Mouse (Mus musculus) intestine, postnatal 0 days (tissue): ENCODE data around the gene Cerk. TPM values are rescaled to one million over a fixed set of nuclear protein-coding genes. Genes with fewer than 3 reads are reported as not detected.
A peak's percentile ranks its signal among the peaks of the same experiment; 100 is the strongest.

Experiments used
- ATAC-seq: fragments of 200-750 bp; cut with Nextera tagmentation; 2 replicates; pipeline ENCODE4 v1.8.0; 2017; ENCODE audit warnings: mild to moderate bottlenecking, moderate TSS enrichment, moderate library complexity
- H3K27ac ChIP-seq: fragments of 300-500 bp; sonication (generic); 2 replicates; pipeline ENCODE4 v1.5.1; 2014; ENCODE audit warnings: mild to moderate bottlenecking, low read depth, low read length, moderate library complexity
- H3K27me3 ChIP-seq: fragments of 300-500 bp; sonication (generic); replicated peaks from 2 replicates; pipeline ENCODE4 v1.6.1; 2014; ENCODE audit warnings: low read length, mixed read lengths; ENCODE audit not compliant: control insufficient read depth, insufficient read depth
- H3K36me3 ChIP-seq: fragments of 300-500 bp; sonication (generic); 2 replicates; pipeline ENCODE4 v1.6.1; 2014; ENCODE audit warnings: mild to moderate bottlenecking, moderate library complexity; ENCODE audit not compliant: control insufficient read depth, insufficient read depth
- H3K4me1 ChIP-seq: fragments of 300-500 bp; sonication (generic); replicated peaks from 2 replicates; pipeline ENCODE4 v1.6.1; 2014; ENCODE audit warnings: antibody characterized with exemption, low read length, mixed read lengths; ENCODE audit not compliant: control insufficient read depth, insufficient read depth
- H3K4me2 ChIP-seq: fragments of 300-500 bp; sonication (generic); replicated peaks from 2 replicates; pipeline ENCODE4 v1.6.1; 2014; ENCODE audit warnings: low read depth, mild to moderate bottlenecking, moderate library complexity
- H3K4me3 ChIP-seq: fragments of 300-500 bp; sonication (generic); 2 replicates; pipeline ENCODE4 v1.5.1; 2014; ENCODE audit warnings: low read depth, low read length
- H3K9ac ChIP-seq: fragments of 300-500 bp; sonication (generic); 2 replicates; pipeline ENCODE4 v1.6.1; 2014; ENCODE audit warnings: mild to moderate bottlenecking, low read depth, low read length
- H3K9me3 ChIP-seq: fragments of 300-500 bp; sonication (generic); 2 replicates; pipeline ENCODE4 v1.6.1; 2016; ENCODE audit warnings: mixed run types; ENCODE audit not compliant: control insufficient read depth
- CTCF ChIP-seq: sonication (generic); IDR thresholded peaks from 2 replicates; pipeline ENCODE4 v1.5.1; 2016; ENCODE audit warnings: low read depth, mild to moderate bottlenecking, control low read depth, antibody characterized with exemption, moderate library complexity
- WGBS: fragments of 180-500 bp; shearing (Covaris S2); extraction: QIAGEN DNeasy Blood & Tissue Kit; methylation state at CpG from one replicate; pipeline ENCODE4 v1.1.7; 2014; 5-methylcytosine and 5-hydroxymethylcytosine counted together
- polyA plus RNA-seq: library from polyadenylated mRNA; unstranded; fragments of >200 nt; fragmentation: Nextera tagmentation; extraction: Ambion mirVana; gene quantifications from 2 replicates; pipeline ENCODE4 v1.2.1, GENCODE M21; 2015

The Cerk gene
- polyA plus RNA-seq, 1 experiment from 2014 or later, result 4.2 TPM

- Histone ChIP-seq H3K36me3 (no peaks in the 10 kb centered on the region), H3K4me1 (peaks cover 12% of the 10 kb centered on the region), H3K27ac (no peak overlapping the region), H3K9ac (no peak overlapping the region), H3K27me3 (no peaks in the 10 kb centered on the region), H3K9me3 (no peaks in the 10 kb centered on the region), H3K4me2 (no peak overlapping the region), H3K4me3 (no peak overlapping the region)
- TF ChIP-seq CTCF, result no peak
- WGBS, result 46% methylated on average over 16 of the region's 16 CpGs
- ATAC-seq, result 0 out of 2 replicates have a peak, but pooled peaks have one; percentile 27
Observed at GRCm38 (mm10) chr15:86173136-86173985, 12.6 kb downstream of the Cerk start.

DNA sequence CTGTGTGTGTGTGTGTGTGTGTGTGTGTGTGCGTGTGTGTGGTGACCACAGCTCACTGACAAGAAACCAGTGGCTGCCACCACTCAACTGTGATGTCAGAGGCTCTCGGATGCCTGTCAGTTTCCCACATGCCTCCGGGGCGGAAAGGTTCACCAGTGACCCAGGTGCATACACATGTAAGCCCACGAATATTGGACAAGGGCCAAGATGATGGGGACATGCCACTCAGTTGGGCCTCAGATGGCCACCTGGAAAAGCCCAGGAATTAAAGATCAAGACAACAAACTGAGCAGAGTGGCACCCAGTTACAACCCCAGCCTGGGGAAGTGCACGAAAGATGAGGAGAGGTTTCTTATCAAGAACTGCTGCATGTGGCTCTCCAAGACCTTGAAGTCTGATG, 13.4 kb downstream of the Cerk start:
- H3K4me2 ChIP-seq, result no peak overlapping the region
- H3K4me1 ChIP-seq, result peaks cover 12% of the 10 kb centered on the region
- H3K4me3 ChIP-seq, result no peak overlapping the region
- H3K9me3 ChIP-seq, result no peaks in the 10 kb centered on the region
- WGBS, result 64% methylated on average over 6 of the region's 6 CpGs
- H3K36me3 ChIP-seq, result no peaks in the 10 kb centered on the region
- no peak overlapping the region for H3K27ac ChIP-seq
- no peak overlapping the region for H3K9ac ChIP-seq
- no peak for TF ChIP-seq CTCF
- H3K27me3 ChIP-seq, result no peaks in the 10 kb centered on the region
- 0 out of 2 replicates have a peak, but pooled peaks have one; percentile 23 for ATAC-seq

- WGBS, result 45% methylated on average over 3 of the region's 3 CpGs
- no peak for ATAC-seq
- Histone ChIP-seq H3K27me3 (no peaks in the 10 kb centered on the region), H3K36me3 (no peaks in the 10 kb centered on the region), H3K4me3 (no peak overlapping the region), H3K9me3 (no peaks in the 10 kb centered on the region), H3K9ac (no peak overlapping the region), H3K4me1 (peaks cover 12% of the 10 kb centered on the region), H3K4me2 (no peak overlapping the region), H3K27ac (no peak overlapping the region)
- no peak for TF ChIP-seq CTCF
Observed at GRCm38 (mm10) chr15:86172124-86172523, 13.8 kb downstream of the Cerk start.

DNA sequence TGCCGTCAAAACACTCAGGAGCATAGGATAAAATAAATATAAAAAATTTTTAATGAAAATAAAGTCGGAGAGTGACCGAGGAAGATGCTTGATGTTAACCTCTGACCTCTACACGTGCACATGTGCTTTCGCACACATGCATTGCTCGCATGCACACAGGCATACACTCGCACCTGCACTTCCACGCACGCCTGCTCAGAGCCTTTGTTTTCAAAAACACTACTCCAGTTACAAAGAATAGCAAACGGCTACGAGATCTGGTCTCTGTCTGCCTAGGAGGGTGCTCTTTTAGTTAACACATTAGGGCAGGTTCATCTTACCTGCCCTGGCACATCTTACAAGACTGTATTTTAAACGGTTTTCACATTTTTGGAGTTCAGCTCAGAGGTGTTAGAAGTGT, 14.6 kb downstream of the Cerk start:
- ATAC-seq, result no peak
- Histone ChIP-seq H3K4me1 (peaks cover 12% of the 10 kb centered on the region), H3K4me2 (no peak overlapping the region), H3K27me3 (no peaks in the 10 kb centered on the region), H3K27ac (no peak overlapping the region), H3K9me3 (no peaks in the 10 kb centered on the region), H3K4me3 (no peak overlapping the region), H3K9ac (no peak overlapping the region), H3K36me3 (no peaks in the 10 kb centered on the region)
- TF ChIP-seq CTCF, result no peak
- WGBS, result 82% methylated on average over 12 of the region's 12 CpGs

- TF ChIP-seq CTCF, result no peak
- H3K36me3 ChIP-seq, result peaks cover 1% of the 10 kb centered on the region; the same call in 1 of the 2 replicates
- H3K27me3 ChIP-seq, result no peaks in the 10 kb centered on the region
- H3K9ac ChIP-seq, result no peak overlapping the region
- H3K27ac ChIP-seq, result no peak overlapping the region; the same call in 1 of the 2 replicates
- no peak overlapping the region for H3K4me3 ChIP-seq
- H3K9me3 ChIP-seq, result no peaks in the 10 kb centered on the region
- no peak overlapping the region for H3K4me2 ChIP-seq
- ATAC-seq, result no peak
- WGBS, result 69% methylated on average over 4 of the region's 4 CpGs
- H3K4me1 ChIP-seq, result peaks cover 12% of the 10 kb centered on the region
Observed at GRCm38 (mm10) chr15:86169817-86170110, 16.2 kb downstream of the Cerk start.

- no peak overlapping the region for H3K27ac ChIP-seq
- H3K27me3 ChIP-seq, result no peaks in the 10 kb centered on the region
- peaks cover 4% of the 10 kb centered on the region; the same call in 1 of the 2 replicates for H3K36me3 ChIP-seq
- TF ChIP-seq CTCF, result no peak
- no peak overlapping the region for H3K4me2 ChIP-seq
- WGBS, result 82% methylated on average over 12 of the region's 12 CpGs
- H3K4me3 ChIP-seq, result no peak overlapping the region
- no peaks in the 10 kb centered on the region for H3K9me3 ChIP-seq
- no peak overlapping the region for H3K9ac ChIP-seq
- peaks cover 12% of the 10 kb centered on the region for H3K4me1 ChIP-seq
- no peak for ATAC-seq
Observed at GRCm38 (mm10) chr15:86168941-86169816, 16.8 kb downstream of the Cerk start.
